Mouse (Mus musculus): ENCODE measurements around the gene Ryr1. TPM values are rescaled to one million over a fixed set of nuclear protein-coding genes. Genes with fewer than 3 reads are reported as not detected.
"Not testable (repeated sequence)": the region's sequence is repeated elsewhere in the genome, so short reads cannot be mapped to it uniquely, and the experiment has no call there.

Ryr1 gene
- polyA plus RNA-seq, 1 experiment from 2014 or later: 0.30 TPM

DNA sequence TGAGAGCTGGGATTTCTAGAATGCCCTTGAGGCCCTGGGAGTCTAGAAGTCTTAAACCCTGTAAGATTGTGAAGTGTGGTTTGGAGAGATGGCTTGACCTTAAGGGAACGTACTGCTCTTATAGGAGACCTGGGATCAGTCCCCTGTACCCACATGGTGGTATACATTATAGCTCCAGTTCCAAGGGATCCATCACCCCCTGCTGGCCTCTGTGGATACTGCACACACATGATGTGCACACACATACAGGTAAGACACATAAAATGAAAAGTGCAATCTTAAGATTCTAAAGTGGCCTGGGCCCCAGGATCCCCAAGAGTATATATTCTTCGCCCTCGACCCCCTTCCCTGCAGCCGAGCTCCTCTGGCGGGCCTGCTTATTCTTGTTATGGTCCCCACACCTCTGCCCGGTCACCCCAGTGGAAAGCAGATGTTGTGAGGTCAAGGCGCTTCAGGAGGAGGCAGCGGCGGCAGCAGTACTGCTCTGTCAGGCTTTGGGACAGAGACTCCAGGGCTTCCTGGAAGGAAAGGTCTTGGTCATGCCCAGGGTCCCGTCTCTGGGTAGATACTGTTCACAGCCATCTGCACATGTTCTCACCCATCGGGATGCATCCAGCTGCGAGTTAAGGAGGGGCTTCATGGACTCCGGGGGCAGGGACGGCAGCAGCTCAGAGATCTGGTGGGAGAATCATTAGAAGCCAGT is 29.2 kb upstream of the Ryr1 start:
- 0 out of 2 replicates have a peak, but pooled peaks cover 6% of the 10 kb centered on the region for H3K27me3 ChIP-seq (ENCODE audit: control insufficient read depth, insufficient read depth, low read length)
- H3K4me3 ChIP-seq (ENCODE audit: low read depth, low read length): no peak overlapping the region
- WGBS: 96% methylated on average over 14 of the region's 14 CpGs
- H3K9ac ChIP-seq (replicated peaks; ENCODE audit: low read depth, low read length): no peak overlapping the region
- H3K36me3 ChIP-seq (ENCODE audit: control insufficient read depth, insufficient read depth, low read length): no peaks in the 10 kb centered on the region
- no peak overlapping the region for H3K27ac ChIP-seq (ENCODE audit: low read length)
- H3K4me1 ChIP-seq (ENCODE audit: control insufficient read depth, insufficient read depth, low read length): peaks cover 7% of the 10 kb centered on the region; the same call in 1 of the 2 replicates
- ATAC-seq (ENCODE audit: insufficient number of reproducible peaks, insufficient read depth, low FRiP score, low read depth): no peak
- no peaks in the 10 kb centered on the region for H3K9me3 ChIP-seq (ENCODE audit: control insufficient read depth, low read depth, low read length)
- no peak overlapping the region for H3K4me2 ChIP-seq (replicated peaks; ENCODE audit: low read depth, low read length)

DNA sequence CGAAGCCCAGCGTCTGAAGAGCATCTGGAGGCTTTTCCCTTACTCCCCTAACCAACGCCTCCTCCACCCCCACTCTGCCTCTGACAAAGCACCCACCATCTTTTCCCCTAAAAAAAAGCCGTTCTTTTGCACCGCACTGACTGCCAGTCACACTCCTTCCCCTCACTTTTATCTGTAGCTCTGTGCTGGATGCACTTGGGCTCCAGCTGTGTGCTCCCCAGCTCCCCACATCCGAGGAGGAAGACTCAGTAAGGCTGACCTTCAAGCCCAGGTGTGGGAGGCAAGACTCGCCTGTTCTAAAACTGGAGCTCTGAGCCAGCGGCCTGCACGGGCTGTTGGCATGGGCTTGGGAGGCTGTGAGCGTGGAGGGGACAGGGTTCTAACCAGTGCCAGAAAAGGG is 26.5 kb upstream of the Ryr1 start:
- no peak overlapping the region for H3K9ac ChIP-seq (replicated peaks; ENCODE audit: low read depth, low read length)

DNA sequence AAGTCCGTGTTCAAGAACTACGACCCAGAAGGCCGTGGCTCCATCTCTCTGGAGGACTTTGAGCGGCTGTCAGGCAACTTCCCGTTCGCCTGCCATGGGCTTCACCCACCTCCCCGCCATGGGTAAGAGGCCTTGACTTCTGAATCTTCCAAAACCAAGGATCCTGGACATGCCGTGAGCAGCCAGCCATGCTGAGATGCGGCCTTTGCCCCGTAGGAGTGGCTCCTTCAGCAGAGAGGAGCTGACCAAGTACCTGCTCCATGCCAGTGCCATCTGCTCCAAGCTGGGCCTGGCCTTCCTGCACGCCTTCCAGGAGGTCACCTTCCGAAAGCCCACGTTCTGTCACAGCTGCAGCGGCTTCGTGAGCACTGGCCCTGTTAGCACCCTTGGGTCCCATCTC is 23.8 kb upstream of the Ryr1 start:
- Histone ChIP-seq H3K4me1 (ENCODE audit: control insufficient read depth, insufficient read depth, low read length) (no peaks in the 10 kb centered on the region), H3K9ac (replicated peaks; ENCODE audit: low read depth, low read length) (no peak overlapping the region), H3K36me3 (ENCODE audit: control insufficient read depth, insufficient read depth, low read length) (no peaks in the 10 kb centered on the region), H3K4me3 (ENCODE audit: low read depth, low read length) (no peak overlapping the region), H3K27me3 (ENCODE audit: control insufficient read depth, insufficient read depth, low read length) (no peaks in the 10 kb centered on the region), H3K9me3 (ENCODE audit: control insufficient read depth, low read depth, low read length) (no peaks in the 10 kb centered on the region), H3K4me2 (replicated peaks; ENCODE audit: low read depth, low read length) (no peak overlapping the region), H3K27ac (ENCODE audit: low read length) (no peak overlapping the region)
- no peak for ATAC-seq (ENCODE audit: insufficient number of reproducible peaks, insufficient read depth, low FRiP score, low read depth)
- WGBS: 92% methylated on average over 15 of the region's 15 CpGs

More for the DNA sequence above, 26.5 kb upstream of the Ryr1 start:
- no peaks in the 10 kb centered on the region for H3K9me3 ChIP-seq (ENCODE audit: control insufficient read depth, low read depth, low read length)
- peaks cover 5% of the 10 kb centered on the region; the same call in 1 of the 2 replicates for H3K4me1 ChIP-seq (ENCODE audit: control insufficient read depth, insufficient read depth, low read length)
- H3K4me2 ChIP-seq (replicated peaks; ENCODE audit: low read depth, low read length): no peak overlapping the region
- ATAC-seq (ENCODE audit: insufficient number of reproducible peaks, insufficient read depth, low FRiP score, low read depth): no peak
- H3K36me3 ChIP-seq (ENCODE audit: control insufficient read depth, insufficient read depth, low read length): no peaks in the 10 kb centered on the region
- WGBS: 64% methylated on average over 10 of the region's 10 CpGs
- no peaks in the 10 kb centered on the region for H3K27me3 ChIP-seq (ENCODE audit: control insufficient read depth, insufficient read depth, low read length)
- H3K4me3 ChIP-seq (ENCODE audit: low read depth, low read length): no peak overlapping the region
- H3K27ac ChIP-seq (ENCODE audit: low read length): no peak overlapping the region

GRCm38 (mm10) chr7:29146625-29147367 is 21.8 kb upstream of the Ryr1 start:
- ATAC-seq (ENCODE audit: insufficient number of reproducible peaks, insufficient read depth, low FRiP score, low read depth): no peak
- no peaks in the 10 kb centered on the region for H3K4me1 ChIP-seq (ENCODE audit: control insufficient read depth, insufficient read depth, low read length)
- no peak overlapping the region for H3K27ac ChIP-seq (ENCODE audit: low read length)
- H3K36me3 ChIP-seq (ENCODE audit: control insufficient read depth, insufficient read depth, low read length): no peaks in the 10 kb centered on the region
- H3K4me3 ChIP-seq (ENCODE audit: low read depth, low read length): no peak overlapping the region
- WGBS: 77% methylated on average over 7 of the region's 7 CpGs
- H3K27me3 ChIP-seq (ENCODE audit: control insufficient read depth, insufficient read depth, low read length): no peaks in the 10 kb centered on the region
- H3K9me3 ChIP-seq (ENCODE audit: control insufficient read depth, low read depth, low read length): no peaks in the 10 kb centered on the region
- H3K4me2 ChIP-seq (replicated peaks; ENCODE audit: low read depth, low read length): no peak overlapping the region
- no peak overlapping the region for H3K9ac ChIP-seq (replicated peaks; ENCODE audit: low read depth, low read length)

DNA sequence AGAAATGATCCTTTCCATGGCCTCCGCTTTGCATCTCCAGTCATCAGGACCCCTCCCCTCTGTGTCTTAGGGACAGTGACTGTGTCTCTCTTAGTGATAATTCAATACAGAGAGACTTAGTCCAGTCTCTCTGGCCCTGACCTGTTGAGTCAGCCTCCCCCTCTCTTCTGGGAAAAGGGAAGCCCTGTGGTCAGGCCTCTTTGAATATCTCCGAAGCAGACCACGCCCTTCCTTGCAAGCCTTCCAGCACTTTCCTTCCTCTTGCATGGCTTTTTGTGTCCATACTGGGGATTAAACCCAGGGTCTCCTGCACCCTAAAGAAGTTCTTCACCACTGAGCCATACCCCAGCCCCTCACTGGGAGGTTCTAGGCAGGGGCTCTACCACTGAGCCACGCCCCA is 19.0 kb upstream of the Ryr1 start:
- no peak overlapping the region for H3K4me3 ChIP-seq (ENCODE audit: low read depth, low read length)
- no peaks in the 10 kb centered on the region for H3K36me3 ChIP-seq (ENCODE audit: control insufficient read depth, insufficient read depth, low read length)
- no peak overlapping the region for H3K27ac ChIP-seq (ENCODE audit: low read length)
- H3K9ac ChIP-seq (replicated peaks; ENCODE audit: low read depth, low read length): no peak overlapping the region
- no peaks in the 10 kb centered on the region for H3K4me1 ChIP-seq (ENCODE audit: control insufficient read depth, insufficient read depth, low read length)
- H3K4me2 ChIP-seq (replicated peaks; ENCODE audit: low read depth, low read length): no peak overlapping the region
- WGBS: 90% methylated on average over 4 of the region's 4 CpGs
- no peaks in the 10 kb centered on the region for H3K27me3 ChIP-seq (ENCODE audit: control insufficient read depth, insufficient read depth, low read length)
- H3K9me3 ChIP-seq (ENCODE audit: control insufficient read depth, low read depth, low read length): no peaks in the 10 kb centered on the region
- no peak for ATAC-seq (ENCODE audit: insufficient number of reproducible peaks, insufficient read depth, low FRiP score, low read depth)

DNA sequence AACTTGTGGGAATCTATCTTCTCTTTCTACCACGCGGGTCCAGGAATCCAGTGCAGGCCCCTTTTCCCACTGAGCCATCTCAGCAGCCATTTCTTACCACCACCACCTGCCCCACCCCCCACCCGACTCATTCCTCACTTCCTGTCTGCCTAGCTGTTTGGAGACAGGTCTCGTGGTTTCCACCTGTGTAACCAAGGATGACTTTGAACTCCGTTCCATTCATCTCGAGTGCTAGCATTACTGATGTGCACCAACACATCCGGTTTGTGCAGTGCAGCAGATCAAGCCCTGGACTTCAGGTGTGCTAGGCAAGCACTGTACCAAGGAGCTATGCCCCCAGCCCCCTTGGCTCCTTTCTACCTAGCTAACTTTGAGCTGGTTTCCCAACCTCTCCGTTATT is 16.4 kb upstream of the Ryr1 start:
- Histone ChIP-seq H3K27me3 (ENCODE audit: control insufficient read depth, insufficient read depth, low read length) (no peaks in the 10 kb centered on the region), H3K36me3 (ENCODE audit: control insufficient read depth, insufficient read depth, low read length) (no peaks in the 10 kb centered on the region), H3K9me3 (ENCODE audit: control insufficient read depth, low read depth, low read length) (no peaks in the 10 kb centered on the region), H3K9ac (replicated peaks; ENCODE audit: low read depth, low read length) (no peak overlapping the region), H3K4me2 (replicated peaks; ENCODE audit: low read depth, low read length) (no peak overlapping the region), H3K4me3 (ENCODE audit: low read depth, low read length) (no peak overlapping the region), H3K27ac (ENCODE audit: low read length) (no peak overlapping the region), H3K4me1 (ENCODE audit: control insufficient read depth, insufficient read depth, low read length) (no peaks in the 10 kb centered on the region)
- no peak for ATAC-seq (ENCODE audit: insufficient number of reproducible peaks, insufficient read depth, low FRiP score, low read depth)
- 70% methylated on average over 8 of the region's 8 CpGs for WGBS

- not testable (repeated sequence) for H3K27ac ChIP-seq (ENCODE audit: low read length); H3K27me3 ChIP-seq (ENCODE audit: control insufficient read depth, insufficient read depth, low read length); H3K9me3 ChIP-seq (ENCODE audit: control insufficient read depth, low read depth, low read length); H3K9ac ChIP-seq (replicated peaks; ENCODE audit: low read depth, low read length); H3K4me2 ChIP-seq (replicated peaks; ENCODE audit: low read depth, low read length); H3K36me3 ChIP-seq (ENCODE audit: control insufficient read depth, insufficient read depth, low read length); H3K4me1 ChIP-seq (ENCODE audit: control insufficient read depth, insufficient read depth, low read length); ATAC-seq (ENCODE audit: insufficient number of reproducible peaks, insufficient read depth, low FRiP score, low read depth); H3K4me3 ChIP-seq (ENCODE audit: low read depth, low read length)
- 90% methylated on average over 3 of the region's 4 CpGs for WGBS
Observed at GRCm38 (mm10) chr7:29139237-29139636, 14.3 kb upstream of the Ryr1 start.

GRCm38 (mm10) chr7:29137429-29137828 is 12.4 kb upstream of the Ryr1 start:
- WGBS: 39% methylated on average over 16 of the region's 16 CpGs
- ATAC-seq (ENCODE audit: insufficient number of reproducible peaks, insufficient read depth, low FRiP score, low read depth): no peak

More at GRCm38 (mm10) chr7:29137429-29137828, 12.4 kb upstream of the Ryr1 start:
- Histone ChIP-seq H3K4me1 (ENCODE audit: control insufficient read depth, insufficient read depth, low read length) (no peaks in the 10 kb centered on the region), H3K4me3 (ENCODE audit: low read depth, low read length) (no peak overlapping the region), H3K9me3 (ENCODE audit: control insufficient read depth, low read depth, low read length) (no peaks in the 10 kb centered on the region), H3K27me3 (ENCODE audit: control insufficient read depth, insufficient read depth, low read length) (no peaks in the 10 kb centered on the region), H3K4me2 (replicated peaks; ENCODE audit: low read depth, low read length) (no peak overlapping the region), H3K27ac (ENCODE audit: low read length) (no peak overlapping the region), H3K9ac (replicated peaks; ENCODE audit: low read depth, low read length) (no peak overlapping the region), H3K36me3 (ENCODE audit: control insufficient read depth, insufficient read depth, low read length) (no peaks in the 10 kb centered on the region)

Data from stomach, embryonic 14.5 days (tissue).